Mouse (Mus musculus): ENCODE measurements around the gene Medag. TPM values are rescaled to one million over a fixed set of nuclear protein-coding genes. Genes with fewer than 3 reads are reported as not detected.

Medag gene
- 1 to 10 TPM; 3.2 to 3.6 TPM for total RNA-seq (2021)
- long read RNA-seq, partial matches to known transcripts, result 0 of 4 reads
- long read RNA-seq, other reads (novel, unspliced or antisense), result 0 of 4 reads

GRCm38 (mm10) chr5:149411509-149412193, at the start of gene Medag:
Gene Medag (plus strand): TSS chr5:149411749.
- DNase-seq (ENCODE audit: low spot score in 2 of 2), result peak; percentile 35 to 70

- no peak for DNase-seq (ENCODE audit: low spot score in 2 of 2)
Observed at GRCm38 (mm10) chr5:149362626-149363025, 48.9 kb upstream of the Medag start.

- DNase-seq (ENCODE audit: low spot score in 2 of 2), result no peak
Observed at GRCm38 (mm10) chr5:149363903-149364755, 47.4 kb upstream of the Medag start.

- no peak for DNase-seq (ENCODE audit: low spot score in 2 of 2)
Observed at GRCm38 (mm10) chr5:149367011-149367410, 44.5 kb upstream of the Medag start.

- DNase-seq (ENCODE audit: low spot score in 2 of 2), result no peak
Observed at GRCm38 (mm10) chr5:149367544-149368466, 43.7 kb upstream of the Medag start.

GRCm38 (mm10) chr5:149368575-149369312, 42.8 kb upstream of the Medag start:
- no peak for DNase-seq (ENCODE audit: low spot score in 2 of 2)

- DNase-seq (ENCODE audit: low spot score in 2 of 2), result no peak
Observed at GRCm38 (mm10) chr5:149369373-149370035, 42.0 kb upstream of the Medag start.

- no peak for DNase-seq (ENCODE audit: low spot score in 2 of 2)
Observed at GRCm38 (mm10) chr5:149372018-149372417, 39.5 kb upstream of the Medag start.

- DNase-seq (ENCODE audit: low spot score in 2 of 2), result no peak
Observed at GRCm38 (mm10) chr5:149373224-149373623, 38.3 kb upstream of the Medag start.

- no peak for DNase-seq (ENCODE audit: low spot score in 2 of 2)
Observed at GRCm38 (mm10) chr5:149374026-149374425, 37.5 kb upstream of the Medag start.

- DNase-seq (ENCODE audit: low spot score in 2 of 2), result no peak
Observed at GRCm38 (mm10) chr5:149375074-149375888, 36.3 kb upstream of the Medag start.

GRCm38 (mm10) chr5:149375889-149376212, 35.7 kb upstream of the Medag start:
- DNase-seq (ENCODE audit: low spot score in 2 of 2), result peak; percentile 63 to 90

- DNase-seq (ENCODE audit: low spot score in 2 of 2), result no peak
Observed at GRCm38 (mm10) chr5:149376367-149376766, 35.2 kb upstream of the Medag start.

GRCm38 (mm10) chr5:149377253-149377652, 34.3 kb upstream of the Medag start:
- no peak for DNase-seq (ENCODE audit: low spot score in 2 of 2)

GRCm38 (mm10) chr5:149378566-149378965, 33.0 kb upstream of the Medag start:
- no peak for DNase-seq (ENCODE audit: low spot score in 2 of 2)

GRCm38 (mm10) chr5:149379131-149379784, 32.3 kb upstream of the Medag start:
- peak in 1 of 2 experiments; percentile 35 for DNase-seq (ENCODE audit: low spot score in 2 of 2)

- DNase-seq (ENCODE audit: low spot score in 2 of 2), result no peak
Observed at GRCm38 (mm10) chr5:149379861-149380260, 31.7 kb upstream of the Medag start.

- DNase-seq (ENCODE audit: low spot score in 2 of 2), result peak; percentile 45 to 63
Observed at GRCm38 (mm10) chr5:149380388-149380916, 31.1 kb upstream of the Medag start.
